Mouse (Mus musculus) v-Abl transformed pro-B cells (cell line): ENCODE data around the gene Gdap1l1.

Experiments used
- in situ Hi-C, 2 experiments: fragments of 400-800 bp; cut with MboI; formaldehyde crosslinking; loops; one replicate each; pipeline ENCODE4 v1.15.1; 2025; ENCODE audit not compliant: unreplicated experiment in 2 of 2

The Gdap1l1 gene

GRCm38 (mm10) chr2:163493976-163494375 lies 55.7 kb downstream of the Gdap1l1 start:
- in situ Hi-C loops = no loop called here

GRCm38 (mm10) chr2:163494456-163494855 lies 56.2 kb downstream of the Gdap1l1 start:
- in situ Hi-C loops = no loop called here

- in situ Hi-C loops = no loop called here
Measured at GRCm38 (mm10) chr2:163502219-163502618, 63.9 kb downstream of the Gdap1l1 start.

GRCm38 (mm10) chr2:163503191-163503590 lies 64.9 kb downstream of the Gdap1l1 start:
- in situ Hi-C loops = no loop called here
